Mouse (Mus musculus): ENCODE results near the gene Rbm4b. TPM values are rescaled to one million over a fixed set of nuclear protein-coding genes. Genes with fewer than 3 reads are reported as not detected.

Rbm4b gene
- polyA plus RNA-seq, 1 experiment from 2014 or later = 44.0 TPM

GRCm38 (mm10) chr19:4739762-4740161 is 16.5 kb upstream of the Rbm4b start:
- Histone ChIP-seq H3K4me3 (ENCODE audit: low read depth, low read length) (no peak overlapping the region), H3K27me3 (replicated peaks; ENCODE audit: control insufficient read depth, insufficient read depth, low read length) (no peaks in the 10 kb centered on the region), H3K36me3 (ENCODE audit: control insufficient read depth, insufficient read depth, low read length) (no peaks in the 10 kb centered on the region), H3K4me1 (replicated peaks; ENCODE audit: control insufficient read depth, insufficient read depth, low read length) (no peaks in the 10 kb centered on the region), H3K9me3 (ENCODE audit: control insufficient read depth, low read length) (no peaks in the 10 kb centered on the region), H3K4me2 (no peak overlapping the region), H3K27ac (ENCODE audit: low read depth, low read length) (no peak overlapping the region), H3K9ac (ENCODE audit: low read depth, low read length) (no peak overlapping the region)
- no peak for ATAC-seq (replicated peaks; ENCODE audit: low FRiP score)
- WGBS = 88% methylated on average over 5 of the region's 5 CpGs
- DNase-seq (ENCODE audit: low spot score) = no peak

GRCm38 (mm10) chr19:4741482-4741881 is 14.8 kb upstream of the Rbm4b start:
- H3K9ac ChIP-seq (ENCODE audit: low read depth, low read length) = no peak overlapping the region
- no peak overlapping the region for H3K4me3 ChIP-seq (ENCODE audit: low read depth, low read length)
- H3K4me2 ChIP-seq = no peak overlapping the region
- no peak overlapping the region for H3K27ac ChIP-seq (ENCODE audit: low read depth, low read length)
- H3K36me3 ChIP-seq (ENCODE audit: control insufficient read depth, insufficient read depth, low read length) = no peaks in the 10 kb centered on the region
- no peak for ATAC-seq (replicated peaks; ENCODE audit: low FRiP score)
- DNase-seq (ENCODE audit: low spot score) = no peak
- H3K4me1 ChIP-seq (replicated peaks; ENCODE audit: control insufficient read depth, insufficient read depth, low read length) = no peaks in the 10 kb centered on the region
- 73% methylated on average over 10 of the region's 10 CpGs for WGBS
- no peaks in the 10 kb centered on the region for H3K27me3 ChIP-seq (replicated peaks; ENCODE audit: control insufficient read depth, insufficient read depth, low read length)
- no peaks in the 10 kb centered on the region for H3K9me3 ChIP-seq (ENCODE audit: control insufficient read depth, low read length)

GRCm38 (mm10) chr19:4742229-4742628 is 14.1 kb upstream of the Rbm4b start:
- no peak overlapping the region for H3K4me2 ChIP-seq
- H3K4me1 ChIP-seq (replicated peaks; ENCODE audit: control insufficient read depth, insufficient read depth, low read length) = no peaks in the 10 kb centered on the region
- no peak overlapping the region for H3K9ac ChIP-seq (ENCODE audit: low read depth, low read length)
- H3K4me3 ChIP-seq (ENCODE audit: low read depth, low read length) = no peak overlapping the region
- H3K27me3 ChIP-seq (replicated peaks; ENCODE audit: control insufficient read depth, insufficient read depth, low read length) = no peaks in the 10 kb centered on the region
- H3K36me3 ChIP-seq (ENCODE audit: control insufficient read depth, insufficient read depth, low read length) = no peaks in the 10 kb centered on the region
- no peaks in the 10 kb centered on the region for H3K9me3 ChIP-seq (ENCODE audit: control insufficient read depth, low read length)
- DNase-seq (ENCODE audit: low spot score) (no peak), ATAC-seq (replicated peaks; ENCODE audit: low FRiP score) (no peak)
- WGBS = 86% methylated on average over 6 of the region's 6 CpGs
- no peak overlapping the region for H3K27ac ChIP-seq (ENCODE audit: low read depth, low read length)

GRCm38 (mm10) chr19:4743524-4743923 is 12.8 kb upstream of the Rbm4b start:
- H3K27ac ChIP-seq (ENCODE audit: low read depth, low read length) = no peak overlapping the region
- H3K36me3 ChIP-seq (ENCODE audit: control insufficient read depth, insufficient read depth, low read length) = no peaks in the 10 kb centered on the region
- H3K9me3 ChIP-seq (ENCODE audit: control insufficient read depth, low read length) = no peaks in the 10 kb centered on the region
- no peaks in the 10 kb centered on the region for H3K27me3 ChIP-seq (replicated peaks; ENCODE audit: control insufficient read depth, insufficient read depth, low read length)
- ATAC-seq (replicated peaks; ENCODE audit: low FRiP score) (no peak), DNase-seq (ENCODE audit: low spot score) (no peak)
- no peak overlapping the region for H3K9ac ChIP-seq (ENCODE audit: low read depth, low read length)
- H3K4me3 ChIP-seq (ENCODE audit: low read depth, low read length) = no peak overlapping the region
- H3K4me2 ChIP-seq = no peak overlapping the region
- WGBS = 47% methylated on average over 5 of the region's 5 CpGs
- no peaks in the 10 kb centered on the region for H3K4me1 ChIP-seq (replicated peaks; ENCODE audit: control insufficient read depth, insufficient read depth, low read length)

GRCm38 (mm10) chr19:4744026-4744425 is 12.3 kb upstream of the Rbm4b start:
- WGBS = 76% methylated on average over 14 of the region's 14 CpGs
- H3K27me3 ChIP-seq (replicated peaks; ENCODE audit: control insufficient read depth, insufficient read depth, low read length) = no peaks in the 10 kb centered on the region
- H3K4me2 ChIP-seq = no peak overlapping the region
- no peaks in the 10 kb centered on the region for H3K36me3 ChIP-seq (ENCODE audit: control insufficient read depth, insufficient read depth, low read length)
- no peak overlapping the region for H3K4me3 ChIP-seq (ENCODE audit: low read depth, low read length)
- H3K9me3 ChIP-seq (ENCODE audit: control insufficient read depth, low read length) = no peaks in the 10 kb centered on the region
- no peak for ATAC-seq (replicated peaks; ENCODE audit: low FRiP score)
- no peak overlapping the region for H3K27ac ChIP-seq (ENCODE audit: low read depth, low read length)
- H3K4me1 ChIP-seq (replicated peaks; ENCODE audit: control insufficient read depth, insufficient read depth, low read length) = no peaks in the 10 kb centered on the region
- no peak for DNase-seq (ENCODE audit: low spot score)
- no peak overlapping the region for H3K9ac ChIP-seq (ENCODE audit: low read depth, low read length)

- H3K4me3 ChIP-seq (ENCODE audit: low read depth, low read length) = no peak overlapping the region
- DNase-seq (ENCODE audit: low spot score) = no peak
- H3K4me2 ChIP-seq = no peak overlapping the region
- H3K9ac ChIP-seq (ENCODE audit: low read depth, low read length) = no peak overlapping the region
- H3K27ac ChIP-seq (ENCODE audit: low read depth, low read length) = no peak overlapping the region
- WGBS = 79% methylated on average over 9 of the region's 9 CpGs
- no peaks in the 10 kb centered on the region for H3K9me3 ChIP-seq (ENCODE audit: control insufficient read depth, low read length)
- no peaks in the 10 kb centered on the region for H3K27me3 ChIP-seq (replicated peaks; ENCODE audit: control insufficient read depth, insufficient read depth, low read length)
- no peaks in the 10 kb centered on the region for H3K36me3 ChIP-seq (ENCODE audit: control insufficient read depth, insufficient read depth, low read length)
- no peaks in the 10 kb centered on the region for H3K4me1 ChIP-seq (replicated peaks; ENCODE audit: control insufficient read depth, insufficient read depth, low read length)
- no peak for ATAC-seq (replicated peaks; ENCODE audit: low FRiP score)
Observed at GRCm38 (mm10) chr19:4745057-4745456, 11.2 kb upstream of the Rbm4b start.

- no peak overlapping the region for H3K4me3 ChIP-seq (ENCODE audit: low read depth, low read length)
- H3K9ac ChIP-seq (ENCODE audit: low read depth, low read length) = no peak overlapping the region
- no peaks in the 10 kb centered on the region for H3K27me3 ChIP-seq (replicated peaks; ENCODE audit: control insufficient read depth, insufficient read depth, low read length)
- no peaks in the 10 kb centered on the region for H3K9me3 ChIP-seq (ENCODE audit: control insufficient read depth, low read length)
- DNase-seq (ENCODE audit: low spot score) = no peak
- no peak for ATAC-seq (replicated peaks; ENCODE audit: low FRiP score)
- 87% methylated on average over 10 of the region's 10 CpGs for WGBS
- H3K36me3 ChIP-seq (ENCODE audit: control insufficient read depth, insufficient read depth, low read length) = no peaks in the 10 kb centered on the region
- no peak overlapping the region for H3K4me2 ChIP-seq
- H3K27ac ChIP-seq (ENCODE audit: low read depth, low read length) = no peak overlapping the region
- no peaks in the 10 kb centered on the region for H3K4me1 ChIP-seq (replicated peaks; ENCODE audit: control insufficient read depth, insufficient read depth, low read length)
Observed at GRCm38 (mm10) chr19:4745681-4746080, 10.6 kb upstream of the Rbm4b start.

GRCm38 (mm10) chr19:4746611-4747010 is 9.7 kb upstream of the Rbm4b start:
- 84% methylated on average over 14 of the region's 14 CpGs for WGBS

GRCm38 (mm10) chr19:4747631-4748312 is 8.5 kb upstream of the Rbm4b start:
- DNase-seq (ENCODE audit: low spot score) = no peak
- no peak for ATAC-seq (replicated peaks; ENCODE audit: low FRiP score)
- 85% methylated on average over 9 of the region's 9 CpGs for WGBS
- Histone ChIP-seq H3K4me2 (no peak overlapping the region), H3K27me3 (replicated peaks; ENCODE audit: control insufficient read depth, insufficient read depth, low read length) (no peaks in the 10 kb centered on the region), H3K9ac (ENCODE audit: low read depth, low read length) (no peak overlapping the region), H3K4me3 (ENCODE audit: low read depth, low read length) (no peak overlapping the region), H3K4me1 (replicated peaks; ENCODE audit: control insufficient read depth, insufficient read depth, low read length) (no peaks in the 10 kb centered on the region), H3K27ac (ENCODE audit: low read depth, low read length) (no peak overlapping the region), H3K36me3 (ENCODE audit: control insufficient read depth, insufficient read depth, low read length) (no peaks in the 10 kb centered on the region), H3K9me3 (ENCODE audit: control insufficient read depth, low read length) (no peaks in the 10 kb centered on the region)

More at GRCm38 (mm10) chr19:4746611-4747010, 9.7 kb upstream of the Rbm4b start:
- ATAC-seq (replicated peaks; ENCODE audit: low FRiP score) (no peak), DNase-seq (ENCODE audit: low spot score) (no peak)
- H3K27me3 ChIP-seq (replicated peaks; ENCODE audit: control insufficient read depth, insufficient read depth, low read length) = no peaks in the 10 kb centered on the region
- no peak overlapping the region for H3K4me2 ChIP-seq
- H3K4me3 ChIP-seq (ENCODE audit: low read depth, low read length) = no peak overlapping the region
- no peaks in the 10 kb centered on the region for H3K4me1 ChIP-seq (replicated peaks; ENCODE audit: control insufficient read depth, insufficient read depth, low read length)
- H3K9ac ChIP-seq (ENCODE audit: low read depth, low read length) = no peak overlapping the region
- H3K27ac ChIP-seq (ENCODE audit: low read depth, low read length) = no peak overlapping the region
- no peaks in the 10 kb centered on the region for H3K9me3 ChIP-seq (ENCODE audit: control insufficient read depth, low read length)
- H3K36me3 ChIP-seq (ENCODE audit: control insufficient read depth, insufficient read depth, low read length) = no peaks in the 10 kb centered on the region

Data from liver, embryonic 11.5 days (tissue).